Mouse (Mus musculus): Measurements from ENCODE around the gene Rpl14. TPM values are rescaled to one million over a fixed set of nuclear protein-coding genes. Genes with fewer than 3 reads are reported as not detected.

Rpl14 gene
- polyA plus RNA-seq, 1 experiment from 2014 or later: 838 TPM

Other genes starting within 250 kb of the Rpl14 start
- gene Eif1b, start 79.2 kb upstream of the Rpl14 start, polyA plus RNA-seq (2014; fragmentation: Nextera tagmentation; extraction: Ambion mirVana): 332 and 346 TPM in 2 replicates
- 0.32 TPM in 1 of 2 replicates, not detected in the other for gene Entpd3, start 31.6 kb upstream of the Rpl14 start, polyA plus RNA-seq (2014; fragmentation: Nextera tagmentation; extraction: Ambion mirVana)